Mouse (Mus musculus) CD4-positive, CD25-positive, alpha-beta regulatory T cell, adult 2 months (primary cell): Measurements from ENCODE around the gene Medag.
A peak's percentile ranks its signal among the peaks of the same experiment; 100 is the strongest.

Source experiments
- DNase-seq: peaks from one replicate; pipeline ENCODE4 v3.0.0-alpha.2; 2012; ENCODE audit warnings: low read depth, low spot score

Gene Medag

DNA sequence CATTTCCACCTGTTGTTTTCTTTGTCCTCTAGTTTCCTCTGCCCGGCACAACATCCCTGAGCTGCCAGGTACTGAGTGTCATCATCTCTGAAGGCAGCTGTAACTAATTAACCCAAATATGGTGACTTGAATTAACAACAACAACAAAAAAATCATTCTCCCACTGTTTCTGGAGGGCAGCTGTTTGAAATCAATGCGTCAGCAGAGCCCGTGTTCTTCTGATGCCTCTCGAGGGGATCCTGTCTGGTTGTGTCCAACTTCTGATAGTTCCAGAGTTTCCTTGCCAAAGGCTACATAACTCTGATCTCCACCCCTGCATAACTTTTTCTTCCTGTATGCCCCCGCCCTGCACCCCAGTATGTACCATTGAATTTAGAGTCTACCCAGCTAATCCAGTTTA lies 28.9 kb upstream of the Medag start:
- no peak for DNase-seq

DNA sequence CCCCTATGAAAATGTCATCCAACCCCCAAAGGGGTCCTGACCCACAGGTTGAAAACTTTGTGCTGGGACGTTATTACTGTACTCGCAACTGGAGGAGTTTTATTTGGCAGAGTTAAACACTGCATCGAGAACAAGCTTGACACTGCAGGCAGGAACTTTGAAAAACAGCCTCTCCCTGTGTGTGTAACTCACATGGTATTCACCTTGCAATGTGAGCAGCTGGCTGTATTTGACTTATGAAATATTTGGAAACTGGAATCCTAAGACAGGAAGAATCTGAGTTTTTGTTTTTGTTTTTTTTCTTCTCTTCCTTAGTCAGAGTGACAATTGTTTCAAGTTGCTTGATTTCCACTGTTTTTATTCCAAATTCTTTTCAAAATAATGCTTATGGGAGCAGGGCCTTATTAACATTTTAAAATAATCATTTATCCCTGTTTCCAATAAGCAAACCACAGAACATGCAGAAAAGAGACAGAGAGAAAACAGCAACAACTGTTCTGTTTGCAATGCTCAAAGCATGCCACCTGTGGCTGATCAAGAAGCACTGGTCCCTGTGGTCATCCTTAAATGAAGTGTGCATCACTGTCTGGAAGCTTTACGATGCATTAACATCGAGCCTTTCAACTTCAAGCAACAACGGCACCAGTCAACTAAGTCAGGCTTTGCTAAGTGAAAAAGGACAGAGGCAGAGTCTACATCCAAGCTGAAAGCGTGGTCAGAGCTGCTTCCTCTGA lies 26.2 kb upstream of the Medag start:
- no peak for DNase-seq

DNA sequence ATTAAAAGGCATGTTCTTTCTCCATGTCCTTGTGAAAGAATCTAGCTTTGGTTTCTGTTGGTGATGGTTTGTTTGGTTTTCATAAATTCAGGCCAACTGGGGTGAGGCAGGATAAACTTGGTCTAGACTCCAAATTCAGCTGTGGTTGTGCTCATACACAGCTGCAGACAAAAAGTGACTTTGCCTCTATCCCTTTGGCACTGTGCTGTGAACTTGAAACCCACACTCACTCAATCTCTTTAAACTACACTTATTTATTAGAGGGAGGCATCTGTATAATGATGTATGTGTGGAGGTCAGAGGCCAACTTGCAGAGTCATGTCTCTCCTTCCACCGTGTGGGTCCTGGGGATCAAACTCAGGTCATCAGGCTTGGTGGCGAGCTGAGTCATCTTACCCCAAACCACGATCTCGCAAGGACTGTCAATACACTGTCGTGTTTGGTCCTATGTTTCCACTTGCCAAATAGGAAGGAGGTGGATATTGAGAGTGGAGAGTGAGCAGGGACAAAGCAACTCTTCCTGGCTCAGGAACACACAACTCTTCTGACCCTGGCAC lies 25.2 kb upstream of the Medag start:
- DNase-seq: no peak

DNA sequence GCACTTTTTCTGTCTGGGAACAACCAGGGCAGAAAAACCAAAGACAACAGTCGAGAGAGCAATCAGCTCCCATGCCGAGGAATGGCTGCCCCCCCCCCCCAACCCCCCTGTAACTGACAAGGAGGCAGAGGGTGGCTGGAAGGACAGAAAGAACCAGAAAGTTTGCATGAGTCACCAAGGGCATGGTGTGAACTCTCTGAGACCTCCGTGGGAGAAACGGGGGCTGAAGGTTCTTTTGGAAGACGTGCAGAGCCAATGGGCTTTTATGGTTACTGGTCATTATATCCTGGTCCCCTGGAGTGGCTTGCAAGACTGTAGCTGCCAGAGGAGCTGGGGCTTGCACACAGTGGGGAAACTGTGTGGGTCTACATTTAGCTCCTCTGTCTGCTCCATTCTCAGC lies 22.6 kb upstream of the Medag start:
- no peak for DNase-seq

DNA sequence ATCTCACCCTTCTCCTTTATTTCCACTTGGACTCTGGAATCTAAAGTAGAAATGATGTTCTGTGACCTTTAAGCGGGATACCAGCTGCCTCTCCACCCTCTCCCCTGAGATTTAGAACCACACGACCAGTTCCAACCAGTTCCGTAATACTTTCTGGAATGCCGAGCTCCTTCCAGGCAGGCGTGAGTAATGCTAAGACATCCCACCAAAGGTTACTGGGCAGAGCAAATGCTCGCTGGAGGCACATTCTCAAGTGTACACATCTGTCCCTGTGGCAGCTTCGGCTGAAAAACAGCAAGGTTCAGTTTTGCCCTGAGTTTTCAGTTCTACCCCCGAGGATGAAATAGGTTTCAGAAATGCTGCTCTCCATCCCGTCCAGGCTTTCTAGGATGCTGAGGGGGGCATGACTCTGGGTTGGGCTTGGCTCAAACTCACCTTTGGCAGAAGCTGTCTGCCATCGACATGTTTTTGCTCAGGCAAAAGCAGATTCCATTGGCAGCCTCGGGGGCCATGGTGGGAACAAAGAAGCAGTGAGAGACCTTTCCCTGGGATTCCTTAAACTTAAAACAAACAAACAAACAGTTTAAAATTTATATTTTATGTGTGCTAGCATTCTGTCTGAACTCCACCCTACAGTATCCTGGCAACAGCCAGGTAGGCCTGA lies 21.9 kb upstream of the Medag start:
- DNase-seq: no peak

DNA sequence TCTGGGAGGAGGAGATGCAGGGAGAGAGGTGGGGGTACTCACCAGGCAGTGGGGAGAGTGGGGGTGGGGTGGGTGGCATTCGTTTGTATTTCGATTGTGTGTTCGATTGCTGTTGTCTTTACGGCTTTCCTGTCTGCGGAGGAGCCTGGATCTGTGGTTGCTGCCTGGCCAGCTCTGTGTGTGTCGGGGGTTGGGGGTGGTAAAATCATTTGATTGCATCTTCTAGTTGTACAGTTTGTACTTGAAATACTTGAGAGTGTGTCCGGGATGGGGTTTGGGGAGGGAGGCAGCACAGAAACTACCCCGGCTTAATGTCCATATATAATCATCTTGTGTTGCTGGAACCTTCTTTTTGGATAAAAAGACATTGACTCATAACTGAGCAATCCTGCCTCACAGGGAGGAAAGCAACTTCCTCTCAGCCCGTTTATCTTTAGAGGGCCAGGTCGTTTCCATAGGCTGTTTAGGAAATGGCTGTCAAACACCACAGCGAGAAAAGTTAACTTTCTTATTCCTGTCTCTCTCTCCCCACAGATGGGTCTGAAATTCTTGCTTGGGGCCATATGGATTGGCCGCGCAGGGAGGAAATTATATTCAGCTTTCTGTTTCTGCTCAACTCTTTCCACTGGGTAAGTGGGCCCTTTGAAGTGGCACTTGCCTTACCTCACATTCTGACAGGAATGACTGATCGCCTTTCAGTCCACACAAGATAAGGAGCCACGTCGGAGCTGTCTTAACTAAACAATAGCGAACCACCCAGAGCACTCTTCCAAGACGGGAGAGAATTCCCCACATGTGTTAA lies 19.8 kb upstream of the Medag start:
- peak; percentile 68 for DNase-seq

DNA sequence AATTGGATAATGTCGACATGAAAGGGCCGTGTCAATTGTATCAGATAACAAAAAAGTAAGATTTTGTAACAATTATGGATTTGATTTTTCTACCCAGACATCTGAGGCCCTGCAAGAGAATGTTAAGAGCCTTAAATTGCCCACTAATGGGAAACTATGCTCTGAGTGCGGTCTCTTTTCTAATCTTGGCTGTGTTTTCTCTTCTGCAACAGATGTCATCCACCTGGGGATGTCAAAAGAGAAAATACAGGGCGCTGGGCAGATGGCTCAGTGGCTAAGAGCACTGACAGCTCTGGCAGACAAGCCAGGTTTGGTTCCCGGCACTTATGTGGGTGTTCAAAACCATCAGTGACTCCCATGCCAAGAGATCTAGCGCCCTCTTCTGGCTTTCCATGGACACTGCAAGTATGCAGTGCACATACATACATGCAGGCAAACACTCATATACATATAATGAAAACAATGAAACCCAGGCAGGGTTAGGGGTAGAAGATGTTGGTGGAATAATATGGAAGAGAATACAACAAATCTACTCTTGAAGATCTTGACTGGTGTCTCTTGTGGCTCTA lies 19.0 kb upstream of the Medag start:
- DNase-seq: peak; percentile 31

DNA sequence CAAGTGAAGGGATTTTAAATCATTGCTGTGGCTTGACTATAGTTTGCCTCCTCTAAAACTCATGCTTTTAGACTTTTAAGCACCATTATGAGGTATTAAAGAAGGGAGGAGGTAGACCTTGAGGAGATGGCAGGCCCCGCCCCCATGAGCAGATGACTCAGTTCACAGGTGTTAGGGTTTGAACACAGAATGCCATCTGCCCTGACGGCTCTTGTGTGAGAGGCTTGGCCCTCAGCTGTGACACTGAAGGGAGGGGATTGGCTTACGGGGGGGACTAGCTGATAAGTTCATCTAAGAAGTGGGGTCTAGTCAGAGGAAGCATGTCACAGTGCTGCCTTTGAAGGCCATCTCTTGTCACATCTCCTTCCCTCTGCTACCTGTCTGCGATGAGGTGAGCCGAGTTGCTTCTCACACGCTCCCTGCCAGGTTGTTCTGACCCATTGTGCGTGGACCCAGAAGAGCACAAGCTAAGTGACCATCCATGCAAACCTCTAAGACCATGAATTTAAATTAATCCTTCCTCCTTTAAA lies 10.0 kb upstream of the Medag start:
- DNase-seq: no peak

DNA sequence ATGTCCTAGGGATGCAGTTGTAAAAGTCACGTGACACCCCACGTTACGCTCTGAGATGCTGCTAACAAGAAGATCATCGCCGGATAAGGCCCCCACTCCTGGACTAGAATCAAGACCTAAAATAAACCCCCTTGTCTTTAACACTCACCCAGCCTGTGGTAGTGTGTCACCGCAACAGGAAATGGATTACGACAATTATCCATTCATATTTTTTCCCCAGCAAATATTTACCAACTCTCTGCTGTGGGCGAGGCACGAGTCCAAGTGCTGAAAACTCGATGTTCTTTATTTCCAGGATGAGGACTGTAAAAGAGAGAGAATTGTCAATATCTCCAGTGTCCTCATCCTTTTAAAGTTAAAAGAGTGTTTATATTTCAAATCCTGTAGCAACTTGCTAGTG lies 9.5 kb upstream of the Medag start:
- no peak for DNase-seq

DNA sequence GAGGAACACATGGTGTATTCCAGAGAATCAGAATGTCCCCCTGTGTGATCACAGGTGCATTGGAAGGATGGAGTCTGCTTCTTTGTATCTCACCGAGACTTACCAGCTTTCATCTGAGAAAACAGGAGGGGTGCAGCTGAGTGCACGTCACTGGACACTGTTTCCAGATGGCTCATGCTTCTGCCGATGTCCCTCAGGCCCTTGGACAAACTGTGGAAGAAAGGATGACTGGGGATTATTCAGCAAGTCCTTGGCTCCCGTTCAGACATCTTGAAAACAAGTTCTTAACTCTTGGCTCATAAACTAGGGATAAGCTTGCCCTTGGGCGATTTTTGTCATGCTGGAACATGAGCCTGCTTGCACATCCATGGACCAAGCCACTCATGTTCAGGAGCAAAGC lies 8.2 kb upstream of the Medag start:
- no peak for DNase-seq

DNA sequence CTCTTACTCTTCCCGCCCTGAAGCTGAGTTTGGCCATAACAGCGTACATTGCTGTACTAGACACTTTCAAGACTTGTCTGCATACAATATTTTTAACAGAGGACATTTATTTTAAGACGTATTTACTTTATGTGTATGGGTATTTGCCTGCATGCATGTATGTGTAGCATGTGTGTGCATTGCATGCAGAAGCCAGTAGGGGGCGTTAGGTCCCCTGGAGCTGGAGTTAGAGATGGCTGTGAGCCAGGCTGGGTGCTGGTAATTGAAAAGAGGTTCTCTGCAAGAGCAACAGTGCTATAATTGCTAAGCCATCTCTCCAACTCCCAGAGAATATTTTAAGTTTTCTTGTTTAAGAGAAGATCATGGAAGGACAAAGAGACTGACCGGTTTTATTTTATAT lies 6.8 kb upstream of the Medag start:
- no peak for DNase-seq

DNA sequence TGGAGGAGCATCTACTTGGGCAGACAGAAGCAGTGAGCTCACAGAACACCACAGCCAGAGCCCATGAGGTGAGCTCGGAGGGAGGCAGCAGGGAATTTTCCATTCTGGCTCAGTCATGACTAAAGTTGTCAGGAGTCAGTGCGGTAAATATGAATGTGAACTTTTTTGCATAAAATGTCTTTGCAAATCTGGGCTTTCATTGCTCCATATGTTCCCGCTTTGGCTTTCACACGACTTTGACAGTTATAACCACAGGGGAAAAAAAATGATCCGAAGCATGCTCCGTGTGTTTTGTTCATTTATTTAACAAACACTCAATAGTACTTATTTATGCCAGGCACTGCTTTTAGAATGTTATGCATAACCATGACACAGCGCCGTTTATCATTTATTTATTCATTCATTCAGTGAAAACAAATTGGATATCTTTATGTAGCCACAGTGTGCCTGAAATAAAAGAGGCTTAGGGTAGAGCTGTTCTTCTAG lies 4.7 kb upstream of the Medag start:
- no peak for DNase-seq

DNA sequence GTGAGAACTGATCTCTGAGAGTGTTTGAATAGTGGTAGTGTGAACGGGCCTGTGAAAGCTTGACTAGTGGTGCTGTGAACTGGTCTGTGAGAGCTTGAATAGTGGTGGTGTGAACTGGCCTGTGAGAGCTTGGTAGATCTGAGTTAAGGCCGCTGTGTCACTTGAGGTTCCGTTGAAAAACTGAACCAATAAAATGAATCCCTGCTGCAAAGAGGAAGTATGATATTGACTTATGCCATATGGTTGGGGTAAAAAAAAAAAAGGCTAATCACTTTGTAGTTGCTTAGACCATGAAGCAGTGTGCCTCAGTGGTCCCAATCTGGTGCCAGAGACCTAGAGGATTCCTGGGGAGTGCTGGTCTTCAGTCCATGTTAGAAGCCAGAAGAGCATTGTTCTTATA lies 2.0 kb upstream of the Medag start:
- DNase-seq: no peak

DNA sequence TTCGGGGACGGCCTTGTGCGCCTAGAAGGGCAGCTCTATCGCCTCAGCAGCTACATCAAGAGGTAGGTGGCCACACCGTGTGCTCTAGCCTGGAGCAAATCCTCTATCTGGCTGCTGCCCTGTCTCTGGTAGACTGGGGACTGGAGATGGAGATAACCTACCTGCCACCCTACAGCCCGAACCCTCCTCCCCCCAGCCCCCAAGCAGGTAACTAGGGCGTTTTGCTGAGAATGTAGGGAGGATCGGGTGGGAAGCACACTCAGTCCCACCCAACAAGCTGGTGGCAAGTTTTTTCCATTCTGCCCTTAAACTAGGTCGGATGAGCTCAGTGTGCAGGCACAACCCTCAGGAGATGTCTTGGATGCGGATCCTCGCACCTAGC lies 636 bp downstream of the Medag start:
- DNase-seq: no peak

DNA sequence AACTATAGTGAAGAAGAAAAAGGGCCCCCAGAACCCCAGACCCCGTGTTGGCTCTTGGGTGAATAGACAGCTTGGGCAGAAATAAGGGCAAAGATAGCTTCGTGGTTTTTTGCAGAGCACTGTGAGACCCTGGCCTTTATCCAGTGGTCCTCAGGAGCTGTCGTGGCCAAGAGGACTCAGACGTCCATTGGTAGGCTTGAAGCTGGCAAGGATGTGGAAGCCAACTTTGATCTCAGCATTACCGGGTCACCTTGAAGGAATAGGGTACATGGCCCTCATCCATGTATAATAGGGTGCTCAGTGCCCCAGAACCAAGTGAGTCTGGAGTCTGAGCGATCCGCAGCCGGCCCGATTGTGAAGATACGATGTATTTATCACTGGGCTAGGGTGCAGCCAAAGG lies 1.1 kb downstream of the Medag start:
- DNase-seq: no peak

DNA sequence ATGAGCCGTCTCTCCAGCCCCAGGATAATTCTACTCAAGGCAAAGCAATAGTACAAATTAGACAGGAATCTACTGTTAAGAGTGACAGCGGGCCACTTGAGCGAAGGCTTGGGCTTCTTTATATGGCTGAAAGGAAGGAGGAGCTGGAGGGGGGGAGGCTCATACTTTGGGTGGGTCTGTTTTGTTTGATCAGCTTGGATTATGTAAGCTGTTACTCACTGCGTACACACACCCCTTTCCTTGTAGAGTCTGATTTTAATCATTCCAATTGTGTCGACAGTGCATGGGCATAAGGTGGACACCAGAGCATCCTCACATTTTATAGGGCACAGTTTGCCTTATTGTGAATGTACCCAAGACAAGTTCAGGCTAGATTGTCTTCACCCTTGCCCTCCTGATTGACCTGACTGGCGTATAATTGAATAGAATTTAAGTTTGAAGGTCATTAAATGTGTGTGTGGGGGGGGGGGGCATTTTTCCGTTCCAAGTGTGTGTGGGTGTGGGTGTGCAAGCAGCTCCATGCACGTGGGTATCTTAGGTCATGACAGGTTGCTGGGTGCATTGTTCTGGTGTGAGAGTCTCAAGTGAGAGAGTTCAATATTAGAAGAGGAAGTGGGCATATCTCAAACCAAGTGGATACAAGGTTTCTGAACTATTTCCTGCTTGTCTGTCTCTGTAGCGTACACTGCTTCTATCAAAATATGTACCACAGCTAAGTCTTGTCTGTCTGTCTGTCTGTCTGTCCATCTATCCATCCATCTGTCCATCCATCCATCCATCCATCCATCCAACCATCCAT lies 3.0 kb downstream of the Medag start:
- no peak for DNase-seq

DNA sequence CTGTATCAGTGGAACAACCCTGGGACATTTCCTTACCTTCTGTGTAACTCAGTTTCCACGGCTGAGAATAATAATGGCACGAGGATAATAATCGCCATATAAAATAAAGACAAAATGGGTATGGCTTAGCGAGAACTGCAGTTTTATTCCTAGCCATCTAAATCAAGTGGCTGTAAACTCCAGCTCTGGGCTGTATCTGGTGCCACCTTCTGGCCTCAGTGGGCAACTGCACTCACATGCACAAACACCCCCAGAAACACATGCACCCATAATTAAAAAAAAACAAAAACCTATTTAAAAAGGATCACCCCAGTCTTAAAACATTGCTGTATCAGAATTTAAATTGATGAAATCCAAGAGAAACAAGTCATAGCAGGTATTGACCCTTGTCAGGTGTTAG lies 5.8 kb downstream of the Medag start:
- DNase-seq: peak; percentile 37

DNA sequence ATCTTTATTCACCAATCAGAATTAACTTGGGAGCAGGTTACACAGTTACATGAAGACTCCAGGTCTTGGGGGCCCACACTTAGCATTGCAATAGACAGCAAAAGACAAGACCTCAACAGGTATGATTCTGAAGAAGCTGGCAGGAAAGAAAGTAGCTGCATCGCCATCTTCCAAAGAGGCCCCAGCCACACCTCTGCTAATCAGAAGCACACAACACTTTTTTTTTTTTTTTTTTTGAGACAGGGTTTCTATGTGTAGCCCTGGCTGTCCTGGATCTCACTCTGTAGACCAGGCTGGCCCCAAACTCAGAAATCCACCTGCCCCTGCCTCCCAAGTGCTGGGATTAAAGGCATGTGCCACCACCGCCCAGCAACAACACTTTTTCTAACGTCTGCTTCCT lies 15.0 kb downstream of the Medag start:
- no peak for DNase-seq

DNA sequence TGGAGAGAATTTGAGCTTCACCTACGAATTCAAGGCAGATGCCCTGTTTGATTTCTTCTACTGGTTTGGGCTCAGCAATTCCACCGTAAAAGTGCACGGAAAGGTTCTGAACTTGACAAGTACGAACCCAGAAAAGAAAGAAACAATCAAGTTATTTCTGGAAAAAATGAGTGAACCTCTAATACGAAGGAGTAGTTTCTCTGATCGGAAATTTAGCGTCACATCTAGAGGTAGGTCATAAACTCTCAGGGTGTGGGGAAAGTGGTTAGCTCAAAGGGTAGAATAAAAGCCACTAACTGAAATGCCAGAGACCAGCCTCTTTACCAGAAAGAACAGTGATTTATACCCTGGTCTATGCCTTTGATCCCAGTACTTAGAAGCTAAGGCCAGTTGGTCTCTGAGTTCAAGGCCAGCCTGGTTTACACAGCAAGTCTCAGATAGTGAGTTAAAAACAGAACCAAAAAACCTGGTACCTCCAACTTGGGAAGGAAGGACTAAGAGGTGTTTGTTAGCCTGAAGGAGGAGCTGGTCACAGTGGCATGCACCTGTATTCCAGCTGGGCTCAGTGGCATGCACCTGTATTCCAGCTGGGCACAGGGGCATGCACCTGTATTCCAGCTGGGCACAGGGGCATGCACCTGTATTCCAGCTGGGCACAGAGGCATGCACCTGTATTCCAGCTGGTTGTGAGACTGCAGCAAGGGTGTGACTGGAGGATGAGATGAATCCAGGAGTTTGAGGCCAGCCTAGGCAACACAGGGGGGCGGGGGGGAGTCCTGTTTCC lies 15.9 kb downstream of the Medag start:
- peak; percentile 63 for DNase-seq

DNA sequence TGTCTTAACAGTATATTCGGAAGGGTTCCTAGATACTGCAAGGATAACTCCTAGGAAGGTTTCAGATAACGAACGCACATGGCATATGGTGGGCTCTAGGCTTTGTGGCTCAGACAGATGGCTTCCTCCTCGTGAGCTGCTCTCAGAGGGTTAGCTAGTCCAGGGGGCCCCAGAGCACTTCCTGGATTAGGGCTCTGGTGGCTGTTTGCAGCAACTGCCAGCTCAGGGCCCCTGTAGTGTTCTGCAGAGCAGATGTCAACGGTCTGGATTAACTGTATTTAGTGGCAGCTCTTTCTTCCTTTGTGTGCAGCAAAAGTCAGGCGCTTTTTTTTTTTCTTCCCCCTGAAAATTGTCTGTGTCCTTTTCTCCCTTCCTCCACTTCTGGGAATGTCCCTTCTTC lies 16.8 kb downstream of the Medag start:
- DNase-seq: peak; percentile 73
